Mouse (Mus musculus) heart, adult 2 months (tissue): ENCODE measurements around the gene Myrfl.

Experiments used
- CTCF ChIP-seq: fragments of 200-600 bp; IDR thresholded peaks from 2 replicates; pipeline ENCODE4 v1.8.1; 2022; ENCODE audit warnings: antibody characterized with exemption, mild to moderate bottlenecking, moderate library complexity
- EP300 ChIP-seq: fragments of 200-500 bp; IDR thresholded peaks from 2 replicates; pipeline ENCODE4 v1.6.1; 2011; ENCODE audit warnings: low read depth, low read length, control low read depth; ENCODE audit not compliant: insufficient read depth
- POLR2A ChIP-seq: fragments of 200-500 bp; IDR thresholded peaks from 2 replicates; pipeline ENCODE4 v1.6.1; 2011; ENCODE audit warnings: mild to moderate bottlenecking, low read depth, low read length, control low read depth; ENCODE audit not compliant: insufficient read depth

DNA sequence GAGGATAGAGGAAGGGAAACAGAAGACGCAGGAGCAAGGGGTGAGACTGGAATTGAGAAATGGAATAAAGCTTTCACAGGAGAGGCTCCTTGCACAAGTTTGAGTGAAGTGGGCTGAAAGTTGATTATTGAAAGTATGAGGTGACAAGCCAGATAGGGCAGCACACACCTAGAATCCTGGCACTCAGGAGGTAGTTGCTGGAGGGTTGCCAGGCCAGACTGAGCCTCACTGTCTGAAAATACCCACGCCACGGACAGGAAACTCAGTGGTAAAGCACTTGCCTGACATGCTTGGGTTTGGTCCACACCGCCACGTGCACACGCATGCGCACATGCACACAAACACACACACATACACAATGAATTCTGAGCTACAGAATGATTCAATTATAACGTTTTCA is 118.8 kb downstream of the Myrfl start:
- TF ChIP-seq EP300 (no peak), POLR2A (no peak), CTCF (no peak)
